Mouse (Mus musculus): ENCODE measurements at regions not wholly inside any gene's neighbourhood (a gene's known extent, or its start where the extent isn't known, plus 50 kb on each side); places are given as distances from the start of the nearest gene placed in this dataset.

- DNase-seq, result no peak
These were observed 430.0 kb upstream of the Gm20594 start for GRCm38 (mm10) chr6:79387732-79388131.

GRCm38 (mm10) chr6:79401090-79401489, 416.6 kb upstream of the Gm20594 start:
- DNase-seq, result no peak

- no peak for DNase-seq
These were observed 408.8 kb upstream of the Gm20594 start for GRCm38 (mm10) chr6:79408955-79409354.

GRCm38 (mm10) chr6:79445821-79446220, 371.9 kb upstream of the Gm20594 start:
- DNase-seq, result no peak

GRCm38 (mm10) chr6:79491245-79491644, 326.5 kb upstream of the Gm20594 start:
- DNase-seq, result no peak

- DNase-seq, result peak; percentile 25 to 26
These were observed 317.1 kb upstream of the Gm20594 start for GRCm38 (mm10) chr6:79500649-79501048.
